Mouse (Mus musculus) G1E-ER4 (cell line): Measurements from ENCODE around the gene Tnnc1. TPM values are rescaled to one million over a fixed set of nuclear protein-coding genes. Genes with fewer than 3 reads are reported as not detected.

Experiments used
- GATA1 ChIP-seq: IDR thresholded peaks from one replicate; pipeline ENCODE4 v1.8.0; 2012; ENCODE audit warnings: low read length, inconsistent platforms
- polyA plus RNA-seq: library from polyadenylated mRNA; stranded (reverse); fragments of >175 nt; gene quantifications from 2 replicates; pipeline ENCODE4 v1.2.3, GENCODE M21; 2012

Gene Tnnc1
- polyA plus RNA-seq: 0.12 TPM in 1 of 2 replicates, not detected in the other

- TF ChIP-seq GATA1: no peak
Measured at GRCm38 (mm10) chr14:31208084-31208483, at the start of gene Tnnc1. Tnnc1 (plus strand) TSS chr14:31208312.

- no peak for TF ChIP-seq GATA1
Measured at GRCm38 (mm10) chr14:31160196-31161150, 47.6 kb upstream of the Tnnc1 start.

- TF ChIP-seq GATA1: no peak
Measured at GRCm38 (mm10) chr14:31161191-31161590, 46.9 kb upstream of the Tnnc1 start.

GRCm38 (mm10) chr14:31161638-31162037, 46.5 kb upstream of the Tnnc1 start:
- no peak for TF ChIP-seq GATA1

- TF ChIP-seq GATA1: no peak
Measured at GRCm38 (mm10) chr14:31164067-31164466, 44.0 kb upstream of the Tnnc1 start.

- TF ChIP-seq GATA1: no peak
Measured at GRCm38 (mm10) chr14:31165010-31165409, 43.1 kb upstream of the Tnnc1 start.

GRCm38 (mm10) chr14:31165458-31165857, 42.7 kb upstream of the Tnnc1 start:
- no peak for TF ChIP-seq GATA1

GRCm38 (mm10) chr14:31165991-31166630, 42.0 kb upstream of the Tnnc1 start:
- no peak for TF ChIP-seq GATA1

GRCm38 (mm10) chr14:31166827-31167226, 41.3 kb upstream of the Tnnc1 start:
- TF ChIP-seq GATA1: no peak

GRCm38 (mm10) chr14:31168425-31168824, 39.7 kb upstream of the Tnnc1 start, which contains the start of gene Stab1:
Stab1 (minus strand) TSS chr14:31168641.
- TF ChIP-seq GATA1: no peak

GRCm38 (mm10) chr14:31169508-31169907, 38.6 kb upstream of the Tnnc1 start:
- no peak for TF ChIP-seq GATA1

- TF ChIP-seq GATA1: no peak
Measured at GRCm38 (mm10) chr14:31170963-31171362, 37.1 kb upstream of the Tnnc1 start.

GRCm38 (mm10) chr14:31171386-31171785, 36.7 kb upstream of the Tnnc1 start:
- TF ChIP-seq GATA1: no peak

- TF ChIP-seq GATA1: no peak
Measured at GRCm38 (mm10) chr14:31171821-31172220, 36.3 kb upstream of the Tnnc1 start.

- TF ChIP-seq GATA1: no peak
Measured at GRCm38 (mm10) chr14:31172781-31173455, 35.2 kb upstream of the Tnnc1 start.

- TF ChIP-seq GATA1: no peak
Measured at GRCm38 (mm10) chr14:31173537-31173936, 34.6 kb upstream of the Tnnc1 start.
